Mouse (Mus musculus) macrophage (primary cell): ENCODE measurements at regions not wholly inside any gene's neighbourhood (a gene's known extent, or its start where the extent isn't known, plus 50 kb on each side); places are given as distances from the start of the nearest gene placed in this dataset.

Experiments
- H3K27ac ChIP-seq: fragments of 350-480 bp; formaldehyde crosslinking; 2 replicates; pipeline ENCODE4 v1.9.0; 2021
- H3K36me3 ChIP-seq: fragments of 350-480 bp; formaldehyde crosslinking; 2 replicates; pipeline ENCODE4 v1.9.0; 2021; ENCODE audit errors: inconsistent target
- H3K4me3 ChIP-seq: fragments of 350-480 bp; formaldehyde crosslinking; 2 replicates; pipeline ENCODE4 v1.9.0; 2021; ENCODE audit errors: inconsistent target
- H3K79me2 ChIP-seq: fragments of 350-480 bp; formaldehyde crosslinking; 2 replicates; pipeline ENCODE4 v1.9.0; 2021; ENCODE audit errors: inconsistent target
- WGBS: methylation state at CpG from one replicate; pipeline ENCODE4 v1.1.7; 2026; ENCODE audit warnings: inconsistent platforms; ENCODE audit not compliant: missing documents; 5-methylcytosine and 5-hydroxymethylcytosine counted together

DNA sequence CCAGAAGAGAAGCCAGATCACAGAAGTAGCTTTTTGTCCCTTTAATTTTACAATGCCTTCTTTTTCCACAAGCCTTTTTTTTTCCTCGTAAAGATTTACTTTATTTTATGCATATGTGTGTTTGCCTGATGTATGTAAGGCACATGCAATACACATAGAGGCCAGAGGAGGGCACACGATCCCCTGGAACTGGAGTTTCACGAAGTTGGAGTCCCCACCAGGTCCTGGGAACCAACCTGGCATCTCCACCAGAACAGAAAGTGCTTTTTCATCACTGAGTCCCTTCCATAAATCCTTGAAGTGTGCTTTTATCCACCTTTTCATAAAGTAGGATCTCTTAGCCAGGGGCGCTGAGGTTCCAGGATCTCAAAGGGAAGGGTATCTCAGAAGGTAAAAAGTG, 152.8 kb downstream of the Gm45692 start:
- 45% methylated on average over 4 of the region's 4 CpGs for WGBS
- H3K36me3 ChIP-seq: no peaks in the 10 kb centered on the region
- no peak overlapping the region for H3K27ac ChIP-seq
- no peak overlapping the region for H3K4me3 ChIP-seq
- H3K79me2 ChIP-seq: no peaks in the 10 kb centered on the region

- no peaks in the 10 kb centered on the region for H3K79me2 ChIP-seq
- no peak overlapping the region for H3K4me3 ChIP-seq
- no peak overlapping the region for H3K27ac ChIP-seq
- 43% methylated on average over 21 of the region's 21 CpGs for WGBS
- H3K36me3 ChIP-seq: no peaks in the 10 kb centered on the region
Measured at GRCm38 (mm10) chr8:26272675-26273414, 153.5 kb downstream of the Gm45692 start.

- Histone ChIP-seq H3K79me2 (no peaks in the 10 kb centered on the region), H3K36me3 (no peaks in the 10 kb centered on the region), H3K4me3 (no peak overlapping the region), H3K27ac (no peak overlapping the region)
- 3% methylated on average over 12 of the region's 12 CpGs for WGBS
Measured at GRCm38 (mm10) chr8:26273415-26273760, 154.1 kb downstream of the Gm45692 start.

- WGBS: 74% methylated on average over 5 of the region's 5 CpGs
- Histone ChIP-seq H3K79me2 (no peaks in the 10 kb centered on the region), H3K27ac (no peak overlapping the region), H3K36me3 (no peaks in the 10 kb centered on the region), H3K4me3 (no peak overlapping the region)
Measured at GRCm38 (mm10) chr8:26273792-26274191, 154.5 kb downstream of the Gm45692 start.

DNA sequence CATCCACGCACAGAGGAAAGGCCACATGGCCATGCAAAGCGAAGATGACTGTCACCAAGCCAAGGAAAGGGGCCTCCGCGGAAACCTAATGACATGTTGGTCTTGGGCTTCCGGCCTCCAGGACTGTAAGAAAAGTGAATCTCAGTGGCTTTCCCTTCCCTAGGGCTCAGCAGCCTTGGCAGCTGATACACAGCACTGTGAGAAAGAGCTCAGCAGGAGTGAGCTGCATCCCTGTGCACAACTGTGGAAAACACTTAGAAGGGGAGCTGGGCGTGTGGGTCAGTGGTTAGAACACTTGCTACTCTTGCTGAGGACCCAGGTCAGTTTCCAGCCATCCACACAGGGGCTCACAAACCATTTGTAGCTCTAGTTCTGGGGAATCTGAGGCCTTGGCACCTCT, 155.1 kb downstream of the Gm45692 start:
- 93% methylated on average over 6 of the region's 6 CpGs for WGBS
- Histone ChIP-seq H3K36me3 (no peaks in the 10 kb centered on the region), H3K79me2 (no peaks in the 10 kb centered on the region), H3K27ac (no peak overlapping the region), H3K4me3 (no peak overlapping the region)

GRCm38 (mm10) chr8:26282156-26282935, 163.0 kb downstream of the Gm45692 start:
- Histone ChIP-seq H3K4me3 (no peak overlapping the region), H3K79me2 (no peaks in the 10 kb centered on the region), H3K27ac (no peak overlapping the region), H3K36me3 (no peaks in the 10 kb centered on the region)
- 83% methylated on average over 11 of the region's 11 CpGs for WGBS

DNA sequence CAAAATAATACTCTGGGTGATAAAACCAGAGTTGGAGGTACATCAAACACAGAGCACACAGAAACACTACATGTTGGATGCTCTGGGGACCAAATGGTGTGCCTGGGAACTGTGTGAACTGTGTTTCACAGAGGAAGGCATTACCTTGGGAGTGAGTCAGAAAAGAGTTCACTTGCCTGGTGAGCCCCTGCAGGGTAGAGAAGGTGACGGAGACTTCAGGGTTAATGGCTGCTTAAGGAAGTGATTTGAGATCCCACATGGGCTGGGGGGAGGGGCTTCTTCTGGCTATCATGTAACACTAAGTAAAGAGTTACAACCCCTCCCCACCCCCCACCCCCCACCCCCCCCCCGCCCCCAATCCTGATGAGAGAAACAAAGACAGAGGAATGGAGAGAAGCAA, 164.6 kb downstream of the Gm45692 start:
- no peaks in the 10 kb centered on the region for H3K79me2 ChIP-seq
- no peaks in the 10 kb centered on the region for H3K36me3 ChIP-seq
- no peak overlapping the region for H3K4me3 ChIP-seq
- 86% methylated on average over 1 of the region's 2 CpGs for WGBS
- no peak overlapping the region for H3K27ac ChIP-seq

DNA sequence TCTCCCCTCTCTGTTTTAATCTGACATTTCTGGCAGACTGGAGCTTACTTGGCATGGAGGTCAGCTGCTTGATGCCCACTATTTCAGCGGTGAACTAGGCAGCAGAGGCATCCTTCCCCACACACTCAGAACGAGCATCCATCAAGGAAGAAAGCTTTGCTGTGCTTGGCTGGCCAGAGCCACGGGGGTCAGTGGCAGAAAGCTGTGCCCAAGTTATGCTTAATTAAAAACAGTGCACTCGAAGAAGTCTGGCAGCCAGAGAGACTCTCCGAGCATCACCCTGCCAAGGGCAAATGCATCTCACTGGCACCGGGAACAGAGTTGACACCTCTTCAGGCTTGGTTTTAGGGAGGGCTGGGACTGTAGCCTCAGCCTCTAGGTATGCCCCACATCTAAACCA, 168.3 kb downstream of the Gm45692 start:
- H3K36me3 ChIP-seq: no peaks in the 10 kb centered on the region
- 76% methylated on average over 6 of the region's 6 CpGs for WGBS
- H3K27ac ChIP-seq: no peak overlapping the region
- H3K79me2 ChIP-seq: no peaks in the 10 kb centered on the region
- H3K4me3 ChIP-seq: no peak overlapping the region

- Histone ChIP-seq H3K4me3 (no peak overlapping the region), H3K27ac (no peak overlapping the region), H3K79me2 (no peaks in the 10 kb centered on the region), H3K36me3 (no peaks in the 10 kb centered on the region)
- 39% methylated on average over 4 of the region's 4 CpGs for WGBS
Measured at GRCm38 (mm10) chr8:26288163-26288562, 168.8 kb downstream of the Gm45692 start.

DNA sequence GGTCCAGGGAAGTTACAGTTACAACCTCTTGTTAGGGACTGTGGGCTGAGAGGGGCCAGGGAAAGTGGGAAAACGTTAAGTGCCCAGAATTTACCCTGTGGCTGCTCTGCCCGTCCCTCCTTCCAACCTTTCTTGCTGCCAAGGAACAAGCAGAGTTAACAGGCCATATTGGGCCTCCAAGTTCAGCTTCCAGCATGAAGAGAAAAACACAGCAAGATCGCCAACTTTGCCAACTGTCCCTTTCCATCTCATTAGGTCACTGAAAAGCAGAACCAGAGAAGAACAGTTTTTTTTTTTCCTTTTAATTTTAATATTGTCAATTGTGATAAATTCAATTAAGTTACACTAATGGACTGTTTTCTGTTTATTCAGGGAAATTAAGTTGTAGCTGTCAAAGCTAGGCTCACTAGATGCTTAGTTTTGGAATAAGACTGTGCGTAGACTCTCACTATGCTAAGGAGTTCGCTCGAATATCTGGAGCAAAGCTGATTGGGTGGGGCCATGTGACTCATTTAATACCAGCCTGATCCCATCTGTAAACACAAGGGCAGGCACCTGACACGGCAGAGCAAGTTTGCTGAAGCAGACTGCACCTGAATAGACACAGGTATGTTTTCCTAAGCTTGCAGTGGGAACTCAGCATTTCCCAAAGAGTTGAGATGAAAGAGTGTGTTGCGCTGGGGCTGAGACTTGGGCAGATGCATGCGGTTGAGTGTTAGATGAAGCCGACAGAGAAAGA, 178.9 kb downstream of the Gm45692 start:
- 94% methylated on average over 10 of the region's 10 CpGs for WGBS

DNA sequence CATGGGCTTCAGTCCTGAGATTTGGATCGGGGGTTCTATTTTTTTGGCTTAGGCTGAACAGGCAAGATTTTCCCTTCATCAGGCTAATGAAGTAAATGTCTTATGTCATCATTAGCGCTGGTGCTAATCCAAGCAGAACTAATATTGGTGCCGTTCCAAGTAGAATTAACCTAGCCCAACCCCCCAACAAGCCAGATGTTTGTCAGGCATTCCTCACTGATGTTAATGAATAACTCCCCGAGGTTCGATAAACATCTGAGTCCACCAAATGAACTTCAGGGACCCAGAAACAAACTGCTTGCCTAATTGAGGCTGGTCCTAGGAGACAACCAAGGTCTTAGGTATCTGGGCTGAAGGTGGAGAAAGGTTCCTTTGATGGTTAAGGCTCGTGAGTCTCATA, 180.9 kb downstream of the Gm45692 start:
- Histone ChIP-seq H3K36me3 (no peaks in the 10 kb centered on the region), H3K27ac (no peak overlapping the region), H3K79me2 (no peaks in the 10 kb centered on the region), H3K4me3 (no peak overlapping the region)
- WGBS: 83% methylated on average over 6 of the region's 6 CpGs

More for the DNA sequence above, 178.9 kb downstream of the Gm45692 start:
- Histone ChIP-seq H3K27ac (no peak overlapping the region), H3K79me2 (no peaks in the 10 kb centered on the region), H3K4me3 (no peak overlapping the region), H3K36me3 (no peaks in the 10 kb centered on the region)

GRCm38 (mm10) chr8:26301961-26302360, 182.6 kb downstream of the Gm45692 start:
- H3K36me3 ChIP-seq: no peaks in the 10 kb centered on the region
- no peaks in the 10 kb centered on the region for H3K79me2 ChIP-seq
- WGBS: 87% methylated on average over 4 of the region's 4 CpGs
- H3K4me3 ChIP-seq: no peak overlapping the region
- no peak overlapping the region for H3K27ac ChIP-seq

GRCm38 (mm10) chr8:26304566-26304965, 185.2 kb downstream of the Gm45692 start:
- Histone ChIP-seq H3K79me2 (no peaks in the 10 kb centered on the region), H3K4me3 (no peak overlapping the region), H3K27ac (no peak overlapping the region), H3K36me3 (no peaks in the 10 kb centered on the region)
- 92% methylated on average over 6 of the region's 6 CpGs for WGBS

- 86% methylated on average over 18 of the region's 18 CpGs for WGBS
- no peaks in the 10 kb centered on the region for H3K79me2 ChIP-seq
Measured at GRCm38 (mm10) chr8:26305061-26305879, 185.9 kb downstream of the Gm45692 start.

More at GRCm38 (mm10) chr8:26305061-26305879, 185.9 kb downstream of the Gm45692 start:
- H3K36me3 ChIP-seq: no peaks in the 10 kb centered on the region
- no peak overlapping the region for H3K27ac ChIP-seq
- no peak overlapping the region for H3K4me3 ChIP-seq
